Mouse (Mus musculus) bone marrow, adult 2 months (tissue): ENCODE measurements around the gene Krt82.

Source experiments
- CTCF ChIP-seq: fragments of 200-500 bp; IDR thresholded peaks from 2 replicates; pipeline ENCODE4 v1.5.1; 2011; ENCODE audit warnings: low read length, control low read depth; ENCODE audit not compliant: control insufficient read depth, insufficient read depth
- POLR2A ChIP-seq: fragments of 200-500 bp; IDR thresholded peaks from 2 replicates; pipeline ENCODE4 v1.6.1; 2011; ENCODE audit warnings: low read depth, mild to moderate bottlenecking, control low read depth, low read length, borderline replicate concordance; ENCODE audit not compliant: control insufficient read depth

- TF ChIP-seq CTCF, result no peak
- no peak for TF ChIP-seq POLR2A
These were observed 25.0 kb upstream of the Krt82 start for GRCm38 (mm10) chr15:101575506-101575905.
